Mouse (Mus musculus): ENCODE results near the gene S1pr4. TPM values are rescaled to one million over a fixed set of nuclear protein-coding genes. Genes with fewer than 3 reads are reported as not detected.

Gene S1pr4
- polyA plus RNA-seq, 1 experiment from 2014 or later, result 0.53 TPM

DNA sequence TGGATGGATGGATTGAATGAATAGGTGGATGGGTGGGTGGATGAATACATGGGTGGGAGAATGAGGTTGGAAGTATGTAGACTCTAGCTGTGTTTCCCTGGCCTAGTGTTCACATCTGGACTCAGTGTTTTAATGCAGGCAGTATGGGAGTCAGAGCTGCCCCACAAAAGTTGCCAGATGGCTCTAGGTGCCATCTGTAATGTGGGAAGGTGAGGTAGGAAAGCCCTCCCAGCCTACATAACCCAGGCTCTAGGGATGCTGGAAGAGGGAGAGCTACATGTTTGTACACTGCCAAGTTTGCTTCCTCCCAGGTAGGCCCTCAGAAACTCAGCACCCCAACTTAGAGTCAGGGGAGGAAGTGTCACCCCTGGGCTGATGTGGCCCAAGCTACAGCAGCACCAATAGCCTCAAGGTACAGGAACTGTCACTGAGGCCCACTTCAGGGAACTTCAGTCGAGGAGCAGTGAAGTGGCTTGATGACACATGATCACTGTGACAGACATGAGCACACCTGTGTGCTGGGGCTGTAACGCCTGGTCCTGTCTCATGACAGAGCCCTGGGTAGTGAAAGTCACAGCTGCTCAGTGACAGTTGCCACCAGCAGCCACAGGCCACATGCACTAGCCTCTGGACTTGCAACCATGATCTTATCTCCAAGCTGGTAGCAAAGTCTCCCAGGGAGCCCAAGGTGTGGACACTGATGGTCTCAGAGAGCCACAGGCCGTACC is 38.6 kb upstream of the S1pr4 start:
- WGBS, result 83% methylated on average over 3 of the region's 3 CpGs

DNA sequence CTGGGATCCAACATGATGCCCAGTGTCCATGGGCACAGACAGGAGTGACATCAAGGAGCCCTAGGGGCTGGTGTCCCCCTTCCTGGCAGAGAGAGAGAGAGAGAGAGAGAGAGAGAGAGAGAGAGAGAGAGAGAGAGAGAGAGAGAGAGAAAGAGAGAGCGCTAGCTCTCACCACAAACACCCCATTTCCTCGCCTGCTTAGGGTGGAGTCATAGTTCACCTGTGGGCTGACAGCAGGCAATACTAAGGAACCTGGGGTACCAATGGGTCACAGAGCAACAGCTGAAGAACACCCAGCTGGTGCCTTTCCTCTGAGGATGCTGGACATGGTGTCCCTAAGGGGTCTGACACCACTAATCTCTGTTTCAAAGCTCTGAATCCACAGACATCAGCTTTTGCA is 37.5 kb upstream of the S1pr4 start:
- ATAC-seq (ENCODE audit: insufficient number of reproducible peaks, insufficient read depth, low FRiP score, low TSS enrichment, low read depth), result no peak
- Histone ChIP-seq H3K9me3 (no peaks in the 10 kb centered on the region), H3K4me2 (no peak overlapping the region), H3K36me3 (peaks cover 76% of the 10 kb centered on the region), H3K9ac (replicated peaks) (no peak overlapping the region), H3K27me3 (no peaks in the 10 kb centered on the region), H3K4me1 (replicated peaks) (peaks cover 10% of the 10 kb centered on the region), H3K4me3 (replicated peaks) (no peak overlapping the region), H3K27ac (no peak overlapping the region)
- 77% methylated on average over 2 of the region's 2 CpGs for WGBS

More for the DNA sequence above, 38.6 kb upstream of the S1pr4 start:
- Histone ChIP-seq H3K9ac (replicated peaks) (no peak overlapping the region), H3K27me3 (no peaks in the 10 kb centered on the region), H3K4me3 (replicated peaks) (no peak overlapping the region), H3K9me3 (no peaks in the 10 kb centered on the region), H3K4me2 (no peak overlapping the region), H3K27ac (no peak overlapping the region), H3K36me3 (peaks cover 70% of the 10 kb centered on the region), H3K4me1 (replicated peaks) (peaks cover 20% of the 10 kb centered on the region)
- ATAC-seq (ENCODE audit: insufficient number of reproducible peaks, insufficient read depth, low FRiP score, low TSS enrichment, low read depth), result no peak

DNA sequence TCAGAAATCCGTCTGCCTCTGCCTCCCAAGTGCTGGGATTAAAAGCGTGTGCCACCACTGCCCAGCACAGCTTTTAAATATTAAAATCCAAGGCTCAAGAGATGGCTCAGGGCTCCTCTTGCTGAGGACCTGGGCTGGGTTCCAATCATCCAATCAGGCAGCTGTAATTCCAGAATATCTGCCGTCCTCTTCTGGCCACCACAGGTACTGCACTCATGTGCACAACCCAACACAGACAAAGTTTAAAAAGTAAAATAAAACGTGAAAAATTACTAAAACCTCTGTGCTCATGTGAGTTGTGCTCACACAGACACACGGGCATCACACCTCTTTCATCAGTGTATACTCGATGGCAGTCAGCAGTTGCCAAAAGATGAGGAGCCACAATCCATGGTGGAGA is 36.8 kb upstream of the S1pr4 start:
- peaks cover 76% of the 10 kb centered on the region for H3K36me3 ChIP-seq
- H3K4me1 ChIP-seq (replicated peaks), result peaks cover 3% of the 10 kb centered on the region; the same call in 1 of the 2 replicates
- H3K4me2 ChIP-seq, result no peak overlapping the region
- H3K9me3 ChIP-seq, result no peaks in the 10 kb centered on the region
- no peak overlapping the region for H3K4me3 ChIP-seq (replicated peaks)
- 76% methylated on average over 6 of the region's 6 CpGs for WGBS
- H3K27ac ChIP-seq, result no peak overlapping the region
- no peak for ATAC-seq (ENCODE audit: insufficient number of reproducible peaks, insufficient read depth, low FRiP score, low TSS enrichment, low read depth)
- H3K27me3 ChIP-seq, result no peaks in the 10 kb centered on the region
- no peak overlapping the region for H3K9ac ChIP-seq (replicated peaks)

DNA sequence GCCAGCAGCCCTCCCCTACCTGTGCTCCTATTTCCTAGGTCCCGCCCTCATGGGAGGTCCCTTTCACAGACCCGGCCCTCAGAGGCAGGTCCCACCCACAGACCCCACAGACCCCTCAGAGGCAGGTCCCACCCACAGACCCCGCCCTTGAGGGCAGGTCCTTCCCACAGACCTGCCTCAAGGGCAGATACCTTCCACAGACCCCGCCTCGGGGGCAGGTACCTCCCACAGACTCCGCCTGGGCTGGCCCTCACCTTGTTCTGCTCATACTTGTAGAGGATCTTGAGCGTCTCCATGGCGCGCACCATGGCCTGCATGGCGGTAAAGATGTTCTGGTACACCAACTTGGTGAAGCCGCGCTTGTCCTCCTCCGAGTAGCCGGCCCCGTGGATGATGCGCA is 34.9 kb upstream of the S1pr4 start:
- Histone ChIP-seq H3K4me3 (replicated peaks) (no peak overlapping the region), H3K27ac (no peak overlapping the region), H3K27me3 (no peaks in the 10 kb centered on the region), H3K9me3 (no peaks in the 10 kb centered on the region), H3K4me2 (no peak overlapping the region), H3K36me3 (peaks cover 86% of the 10 kb centered on the region), H3K4me1 (replicated peaks) (no peaks in the 10 kb centered on the region), H3K9ac (replicated peaks) (no peak overlapping the region)
- 57% methylated on average over 16 of the region's 16 CpGs for WGBS
- no peak for ATAC-seq (ENCODE audit: insufficient number of reproducible peaks, insufficient read depth, low FRiP score, low TSS enrichment, low read depth)

DNA sequence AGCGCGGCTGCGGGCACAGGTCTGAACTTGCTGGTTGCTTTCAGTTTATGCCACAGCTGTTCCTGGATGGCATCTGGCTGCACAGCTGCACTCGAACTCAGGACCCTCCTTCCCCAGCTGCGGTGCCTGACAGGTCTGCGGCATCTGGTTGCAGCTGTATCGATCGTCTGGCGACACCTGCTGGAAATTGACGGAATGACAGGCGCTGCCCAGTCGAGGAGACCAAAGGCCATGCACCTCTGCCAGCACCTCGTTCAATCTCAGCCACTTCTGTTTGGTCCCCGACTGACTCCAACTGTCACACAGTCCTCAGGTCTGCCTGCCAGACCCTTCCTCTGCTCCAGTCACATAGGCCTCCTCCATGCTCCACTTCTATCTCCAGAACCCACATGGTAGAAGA is 26.8 kb upstream of the S1pr4 start:
- Histone ChIP-seq H3K4me1 (replicated peaks) (peaks cover 5% of the 10 kb centered on the region; the same call in 1 of the 2 replicates), H3K4me2 (no peak overlapping the region), H3K27ac (no peak overlapping the region), H3K36me3 (peaks cover 36% of the 10 kb centered on the region), H3K9me3 (no peaks in the 10 kb centered on the region), H3K4me3 (replicated peaks) (no peak overlapping the region), H3K9ac (replicated peaks) (no peak overlapping the region), H3K27me3 (peaks cover 26% of the 10 kb centered on the region)
- no peak for ATAC-seq (ENCODE audit: insufficient number of reproducible peaks, insufficient read depth, low FRiP score, low TSS enrichment, low read depth)
- WGBS, result 12% methylated on average over 14 of the region's 14 CpGs

DNA sequence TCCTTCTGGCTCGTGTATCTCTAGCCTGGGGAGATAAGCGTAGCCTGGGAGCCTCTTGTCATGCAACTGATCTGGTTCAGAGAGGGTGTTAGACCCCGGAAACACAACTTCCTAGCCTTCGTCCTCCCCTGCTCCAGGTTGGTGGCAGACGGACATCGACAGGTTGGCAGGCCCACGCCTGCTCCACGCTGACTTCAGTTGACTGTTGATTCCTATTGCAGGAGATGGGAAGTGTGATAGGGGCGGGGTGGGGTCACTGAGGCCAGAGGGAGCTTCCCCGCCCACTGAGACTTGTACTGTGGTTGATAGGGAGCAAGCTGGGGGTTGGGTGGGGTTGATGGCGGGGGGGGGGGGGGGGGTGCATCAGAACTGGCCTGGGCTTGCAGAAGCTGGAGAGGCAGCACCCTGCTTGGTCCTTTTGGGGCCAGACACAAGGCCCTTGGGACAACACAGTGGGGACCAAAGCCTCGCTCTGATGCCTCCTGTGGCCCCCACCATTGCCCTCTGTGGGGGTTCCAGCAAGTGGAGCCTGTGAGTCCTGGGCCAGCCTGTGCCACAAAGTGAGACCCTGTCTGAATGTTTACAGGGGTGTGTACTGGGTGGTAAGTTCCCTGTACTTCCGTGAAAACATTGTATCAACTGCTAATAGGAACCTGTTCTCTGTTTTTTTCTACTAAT is 25.2 kb upstream of the S1pr4 start:
- Histone ChIP-seq H3K4me1 (replicated peaks) (peaks cover 5% of the 10 kb centered on the region; the same call in 1 of the 2 replicates), H3K4me2 (no peak overlapping the region), H3K9ac (replicated peaks) (no peak overlapping the region), H3K27ac (no peak overlapping the region), H3K36me3 (peaks cover 21% of the 10 kb centered on the region), H3K9me3 (no peaks in the 10 kb centered on the region), H3K27me3 (peaks cover 26% of the 10 kb centered on the region), H3K4me3 (replicated peaks) (no peak overlapping the region)
- 60% methylated on average over 12 of the region's 13 CpGs for whole genome bisulfite sequencing
- ATAC-seq (ENCODE audit: insufficient number of reproducible peaks, insufficient read depth, low FRiP score, low TSS enrichment, low read depth), result no peak

DNA sequence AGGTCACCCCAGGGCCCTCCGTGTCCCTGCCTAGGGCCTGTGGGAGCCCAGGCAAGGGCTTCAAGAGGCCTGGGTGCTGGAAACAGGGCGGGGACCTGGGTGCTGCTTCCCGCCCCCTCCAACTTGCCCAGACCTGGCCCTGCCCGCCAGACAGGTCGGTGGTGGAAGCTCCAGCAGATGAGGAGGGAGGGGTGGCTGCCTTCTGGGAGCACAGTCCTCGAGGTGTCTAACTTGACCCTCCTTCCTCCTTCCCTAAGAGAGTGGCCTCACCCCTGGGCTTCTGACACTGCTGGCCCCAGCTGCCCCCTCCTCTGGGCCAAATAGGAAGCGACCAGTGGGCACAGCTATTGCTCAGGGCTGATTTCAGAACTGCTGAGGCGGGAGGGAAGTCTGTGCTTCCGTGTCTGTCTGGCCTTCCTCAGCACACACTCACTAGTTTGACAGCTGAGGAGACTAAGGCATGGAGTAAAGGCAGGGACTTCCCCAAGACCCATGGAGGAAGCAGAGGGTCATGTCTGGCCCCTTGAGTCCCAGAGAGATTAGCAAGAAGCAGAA is 24.2 kb upstream of the S1pr4 start, which contains the start of gene Gna15:
TSS of gene Gna15 (minus strand) at position 175 of the 555 bp plus-strand sequence.
- Histone ChIP-seq H3K4me3 (replicated peaks) (0 out of 2 replicates have a peak within 1 kb of the TSS, but pooled peaks have one; percentile 2), H3K27ac (no peak within 1 kb of the TSS), H3K36me3 (peaks cover 10% of the 10 kb centered on the region), H3K27me3 (peaks cover 26% of the 10 kb centered on the region), H3K4me2 (peak within 1 kb of the TSS; percentile 17; the same call in 1 of the 2 replicates), H3K9ac (replicated peaks) (0 out of 2 replicates have a peak within 1 kb of the TSS, but pooled peaks have one; percentile 18), H3K9me3 (no peaks in the 10 kb centered on the region), H3K4me1 (replicated peaks) (peaks cover 5% of the 10 kb centered on the region; the same call in 1 of the 2 replicates)
- WGBS, result 20% methylated on average over 9 of the region's 9 CpGs
- peak; percentile 46; the same call in 1 of the 2 replicates for ATAC-seq (ENCODE audit: insufficient number of reproducible peaks, insufficient read depth, low FRiP score, low TSS enrichment, low read depth)

DNA sequence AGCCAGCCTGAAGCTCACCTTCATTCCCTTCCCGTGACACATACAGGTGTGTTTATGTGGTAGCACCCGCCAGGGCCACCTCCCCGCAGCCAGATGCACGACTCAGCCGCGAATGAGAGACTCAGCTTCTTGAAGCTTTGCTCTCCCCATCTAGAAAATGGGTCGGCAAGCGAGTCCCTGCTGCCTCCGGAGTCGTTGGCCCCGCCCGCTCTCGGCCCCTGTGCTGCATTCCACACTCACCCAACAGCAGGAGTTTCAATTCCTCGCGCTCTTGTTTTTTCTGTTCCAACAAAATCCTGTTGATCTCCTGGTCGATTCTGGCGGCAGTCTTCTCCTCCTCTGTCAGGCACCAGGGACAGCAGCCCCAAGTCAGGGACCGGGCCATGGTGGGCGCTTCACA is 23.6 kb upstream of the S1pr4 start:
- Histone ChIP-seq H3K9me3 (no peaks in the 10 kb centered on the region), H3K4me3 (replicated peaks) (0 out of 2 replicates have a peak overlapping the region, but pooled peaks have one; percentile 2), H3K4me2 (peak overlapping the region; percentile 17; the same call in 1 of the 2 replicates), H3K9ac (replicated peaks) (0 out of 2 replicates have a peak overlapping the region, but pooled peaks have one; percentile 9), H3K36me3 (peaks cover 5% of the 10 kb centered on the region; the same call in 1 of the 2 replicates), H3K27me3 (peaks cover 26% of the 10 kb centered on the region), H3K4me1 (replicated peaks) (peaks cover 5% of the 10 kb centered on the region; the same call in 1 of the 2 replicates), H3K27ac (no peak overlapping the region)
- WGBS, result 15% methylated on average over 19 of the region's 19 CpGs
- ATAC-seq (ENCODE audit: insufficient number of reproducible peaks, insufficient read depth, low FRiP score, low TSS enrichment, low read depth), result no peak

DNA sequence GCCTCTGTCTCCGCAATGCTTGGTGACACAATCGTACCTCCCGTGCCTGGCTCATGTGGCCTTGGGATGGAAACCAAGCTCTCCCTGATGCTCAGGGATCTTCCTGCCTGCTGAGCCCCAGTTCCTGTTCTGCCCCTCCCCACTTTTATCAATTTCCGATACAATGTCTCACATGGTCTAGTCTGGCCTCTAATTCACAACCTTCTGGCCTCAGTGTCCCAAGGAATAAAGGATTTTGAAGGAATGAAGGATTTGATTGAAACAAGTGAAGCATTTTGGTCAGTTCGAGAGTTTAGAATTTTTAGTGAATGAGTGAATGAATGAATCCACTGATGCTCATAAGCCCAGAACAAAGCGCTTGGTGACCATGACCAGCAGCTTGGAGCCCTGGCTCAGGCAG is 23.2 kb upstream of the S1pr4 start:
- Histone ChIP-seq H3K27ac (no peak overlapping the region), H3K27me3 (peaks cover 26% of the 10 kb centered on the region), H3K9ac (replicated peaks) (no peak overlapping the region), H3K4me1 (replicated peaks) (peaks cover 5% of the 10 kb centered on the region; the same call in 1 of the 2 replicates), H3K9me3 (no peaks in the 10 kb centered on the region), H3K4me2 (no peak overlapping the region), H3K36me3 (peaks cover 2% of the 10 kb centered on the region; the same call in 1 of the 2 replicates), H3K4me3 (replicated peaks) (no peak overlapping the region)
- WGBS, result 82% methylated on average over 6 of the region's 6 CpGs
- no peak for ATAC-seq (ENCODE audit: insufficient number of reproducible peaks, insufficient read depth, low FRiP score, low TSS enrichment, low read depth)

DNA sequence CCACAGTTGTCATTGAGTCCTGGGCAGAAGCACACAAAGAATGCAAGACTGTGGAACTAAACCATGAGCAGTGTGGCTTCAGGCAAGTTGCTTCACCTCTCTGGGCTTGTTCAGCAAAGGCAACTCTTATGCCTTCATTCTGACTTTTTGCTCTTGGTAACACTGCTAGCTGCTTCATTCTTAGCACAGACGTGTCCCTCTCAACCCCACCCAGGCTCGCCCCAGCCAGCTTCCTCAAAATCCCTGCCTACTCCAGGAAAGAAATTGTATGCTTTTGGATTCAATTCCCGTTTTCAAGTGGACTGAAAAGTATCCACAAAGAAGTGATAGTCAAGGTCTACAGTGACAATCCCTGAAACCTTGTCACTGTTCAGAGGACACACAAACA is 20.0 kb upstream of the S1pr4 start:
- H3K36me3 ChIP-seq, result no peaks in the 10 kb centered on the region
- no peak overlapping the region for H3K4me3 ChIP-seq (replicated peaks)
- H3K4me1 ChIP-seq (replicated peaks), result peaks cover 5% of the 10 kb centered on the region; the same call in 1 of the 2 replicates
- H3K9ac ChIP-seq (replicated peaks), result no peak overlapping the region
- H3K4me2 ChIP-seq, result no peak overlapping the region
- ATAC-seq (ENCODE audit: insufficient number of reproducible peaks, insufficient read depth, low FRiP score, low TSS enrichment, low read depth), result no peak
- H3K27ac ChIP-seq, result no peak overlapping the region
- H3K27me3 ChIP-seq, result peaks cover 22% of the 10 kb centered on the region
- H3K9me3 ChIP-seq, result no peaks in the 10 kb centered on the region
- WGBS, result 75% methylated on average over 3 of the region's 3 CpGs

Data from limb, embryonic 12.5 days (tissue).